Mouse (Mus musculus) embryo, embryonic 9.5 days (tissue): Measurements from ENCODE around the gene Mgst2.

Source experiments
- DNase-seq: peaks from one replicate; pipeline ENCODE4 v3.0.0-alpha.2; 2017; ENCODE audit errors: extremely low spot score

The Mgst2 gene

GRCm38 (mm10) chr3:51654303-51655055 is 5.7 kb upstream of the Mgst2 start:
- no peak for DNase-seq

- DNase-seq: no peak
Observed at GRCm38 (mm10) chr3:51659415-51659814, 745 bp upstream of the Mgst2 start.

GRCm38 (mm10) chr3:51660821-51661276 is 689 bp downstream of the Mgst2 start:
- no peak for DNase-seq

- no peak for DNase-seq
Observed at GRCm38 (mm10) chr3:51661376-51661775, 1.2 kb downstream of the Mgst2 start.

- DNase-seq: no peak
Observed at GRCm38 (mm10) chr3:51661880-51662550, 1.9 kb downstream of the Mgst2 start.

- DNase-seq: no peak
Observed at GRCm38 (mm10) chr3:51662557-51662956, 2.4 kb downstream of the Mgst2 start.

GRCm38 (mm10) chr3:51668607-51669006 is 8.4 kb downstream of the Mgst2 start:
- DNase-seq: no peak

GRCm38 (mm10) chr3:51670414-51671070 is 10.4 kb downstream of the Mgst2 start:
- no peak for DNase-seq

- DNase-seq: no peak
Observed at GRCm38 (mm10) chr3:51671071-51671469, 10.9 kb downstream of the Mgst2 start.

- no peak for DNase-seq
Observed at GRCm38 (mm10) chr3:51672631-51673030, 12.5 kb downstream of the Mgst2 start.

- peak; percentile 55 for DNase-seq
Observed at GRCm38 (mm10) chr3:51673408-51674086, 13.4 kb downstream of the Mgst2 start.

GRCm38 (mm10) chr3:51674963-51675362 is 14.8 kb downstream of the Mgst2 start:
- DNase-seq: no peak

- DNase-seq: no peak
Observed at GRCm38 (mm10) chr3:51685539-51685938, 25.4 kb downstream of the Mgst2 start.

GRCm38 (mm10) chr3:51686316-51686715 is 26.2 kb downstream of the Mgst2 start:
- DNase-seq: no peak

GRCm38 (mm10) chr3:51686791-51687190 is 26.6 kb downstream of the Mgst2 start:
- no peak for DNase-seq

- DNase-seq: no peak
Observed at GRCm38 (mm10) chr3:51688725-51689124, 28.6 kb downstream of the Mgst2 start.

GRCm38 (mm10) chr3:51693196-51693595 is 33.0 kb downstream of the Mgst2 start:
- DNase-seq: no peak

- no peak for DNase-seq
Observed at GRCm38 (mm10) chr3:51694576-51694975, 34.4 kb downstream of the Mgst2 start.

- DNase-seq: no peak
Observed at GRCm38 (mm10) chr3:51695713-51696112, 35.6 kb downstream of the Mgst2 start.

GRCm38 (mm10) chr3:51697931-51698330 is 37.8 kb downstream of the Mgst2 start:
- no peak for DNase-seq

- no peak for DNase-seq
Observed at GRCm38 (mm10) chr3:51700123-51700522, 40.0 kb downstream of the Mgst2 start.

- DNase-seq: no peak
Observed at GRCm38 (mm10) chr3:51700731-51701280, 40.6 kb downstream of the Mgst2 start.
